In genomic region chr9:121568451-121568850, GRCm38 (mm10) we compare ENCODE assay signal across 26 mouse cellular contexts.
A peak's percentile ranks its signal among the peaks of the same experiment; 100 is the strongest.
DNase-seq lines count a peak whose midpoint lies in the region; ATAC-seq and TF ChIP-seq lines count a peak whose summit lies in the region.
"Had no signal": no experiment of that assay in that cellular context is flagged by ENCODE, and none has a peak within 500 bp of the region (broad histone marks: within the 10 kb centered on the region; RNA-seq: fewer than 3 reads in every experiment).

No protein-coding gene starts in this region.

- ATAC-seq in intestine, embryonic 15.5 days, result peak; percentile 55
- ATAC-seq in intestine, postnatal 0 days, result no peak
- ATAC-seq: forebrain, embryonic 15.5 days had no signal

- no peak overlapping the region for H3K27ac ChIP-seq in intestine, embryonic 15.5 days
- no peak overlapping the region for H3K27ac ChIP-seq in intestine, postnatal 0 days (ENCODE audit: low read depth, low read length)
- H3K27ac ChIP-seq: embryonic facial prominence, embryonic 12.5 days; embryonic facial prominence, embryonic 15.5 days; forebrain, embryonic 12.5 days; forebrain, embryonic 15.5 days; heart, adult 2 months; hindbrain, embryonic 12.5 days; hindbrain, embryonic 15.5 days had no signal

- DNase-seq in 3T3-L1 (ENCODE audit: low read depth, low spot score) (peak; percentile 70), NIH3T3 (ENCODE audit: low read depth) (peak; percentile 64)
- peak; percentile 84 for DNase-seq in gonadal fat pad, adult 2 months (ENCODE audit: low read depth)
- DNase-seq in adrenal gland, adult 18-20 months (ENCODE audit: low spot score in 2 of 2), result no peak
- DNase-seq in B cell, adult 2 months, result no peak
- no peak for DNase-seq in cerebellum, postnatal 14 days
- DNase-seq: adrenal gland, postnatal 10 days; adrenal gland, postnatal 36 days; cerebellum, adult 18-20 months; cerebellum, adult 9-10 months; cerebellum, postnatal 25 days; gastrocnemius, postnatal 10 days; gastrocnemius, postnatal 36 days; heart, adult 2 months; kidney, adult 2 months had no signal

- no peak overlapping the region for H3K4me2 ChIP-seq in intestine, embryonic 15.5 days (replicated peaks)
- no peak overlapping the region for H3K4me2 ChIP-seq in intestine, postnatal 0 days (replicated peaks; ENCODE audit: low read depth)
- H3K4me2 ChIP-seq: embryonic facial prominence, embryonic 12.5 days; embryonic facial prominence, embryonic 15.5 days; forebrain, embryonic 12.5 days; forebrain, embryonic 15.5 days; heart, embryonic 11.5 days; hindbrain, embryonic 12.5 days; hindbrain, embryonic 15.5 days had no signal

- no peaks in the 10 kb centered on the region for H3K27me3 ChIP-seq in intestine, embryonic 15.5 days (replicated peaks)
- no peaks in the 10 kb centered on the region for H3K27me3 ChIP-seq in intestine, postnatal 0 days (replicated peaks; ENCODE audit: control insufficient read depth, insufficient read depth, low read length)
- H3K27me3 ChIP-seq: CH12.LX; embryonic facial prominence, embryonic 12.5 days; embryonic facial prominence, embryonic 15.5 days; forebrain, embryonic 12.5 days; forebrain, embryonic 15.5 days; hindbrain, embryonic 12.5 days; hindbrain, embryonic 15.5 days had no signal

- WGBS in intestine, embryonic 15.5 days, result 6% methylated on average over 1 of the region's 1 CpGs
- 13% methylated on average over 1 of the region's 1 CpGs for WGBS in intestine, postnatal 0 days

- TF ChIP-seq CTCF in intestine, postnatal 0 days (IDR thresholded peaks at IDR 0.05; ENCODE audit: low read depth), result no peak

- no peak overlapping the region for H3K9ac ChIP-seq in intestine, embryonic 15.5 days
- no peak overlapping the region for H3K9ac ChIP-seq in intestine, postnatal 0 days (ENCODE audit: low read depth, low read length)
- H3K9ac ChIP-seq: embryonic facial prominence, embryonic 12.5 days; embryonic facial prominence, embryonic 15.5 days; forebrain, embryonic 12.5 days; forebrain, embryonic 15.5 days; hindbrain, embryonic 12.5 days; hindbrain, embryonic 15.5 days had no signal

- no peaks in the 10 kb centered on the region for H3K9me3 ChIP-seq in intestine, embryonic 15.5 days
- 0 out of 2 replicates have a peak, but pooled peaks cover 4% of the 10 kb centered on the region for H3K9me3 ChIP-seq in intestine, postnatal 0 days (ENCODE audit: control insufficient read depth)
- H3K9me3 ChIP-seq: embryonic facial prominence, embryonic 15.5 days; forebrain, embryonic 12.5 days; forebrain, embryonic 15.5 days; hindbrain, embryonic 15.5 days had no signal

- H3K36me3 ChIP-seq in intestine, embryonic 15.5 days, result no peaks in the 10 kb centered on the region
- no peaks in the 10 kb centered on the region for H3K36me3 ChIP-seq in intestine, postnatal 0 days (ENCODE audit: control insufficient read depth, insufficient read depth)
- H3K36me3 ChIP-seq: embryonic facial prominence, embryonic 12.5 days; embryonic facial prominence, embryonic 15.5 days; forebrain, embryonic 12.5 days; forebrain, embryonic 15.5 days; G1E; hindbrain, embryonic 12.5 days; hindbrain, embryonic 15.5 days had no signal

- H3K4me1 ChIP-seq in intestine, embryonic 15.5 days (replicated peaks), result peaks cover 2% of the 10 kb centered on the region; the same call in 1 of the 2 replicates
- 0 out of 2 replicates have a peak, but pooled peaks cover 10% of the 10 kb centered on the region for H3K4me1 ChIP-seq in intestine, postnatal 0 days (replicated peaks; ENCODE audit: control insufficient read depth, insufficient read depth, low read length)
- H3K4me1 ChIP-seq: embryonic facial prominence, embryonic 12.5 days; embryonic facial prominence, embryonic 15.5 days; forebrain, embryonic 12.5 days; forebrain, embryonic 15.5 days; hindbrain, embryonic 12.5 days; hindbrain, embryonic 15.5 days had no signal

- H3K4me3 ChIP-seq in intestine, embryonic 15.5 days (replicated peaks), result no peak overlapping the region
- H3K4me3 ChIP-seq in intestine, postnatal 0 days (ENCODE audit: low read depth, low read length), result no peak overlapping the region
- H3K4me3 ChIP-seq: embryonic facial prominence, embryonic 12.5 days; embryonic facial prominence, embryonic 15.5 days; forebrain, embryonic 12.5 days; forebrain, embryonic 15.5 days; heart, adult 2 months; hindbrain, embryonic 12.5 days; hindbrain, embryonic 15.5 days had no signal

Comparison
In these comparisons a context has a peak if more than half of its experiments do, and no peak if none do; other contexts are left out.
1. DNase-seq: peak in 3T3-L1 (single experiment), NIH3T3 (single experiment) and gonadal fat pad, adult 2 months (single experiment); none in adrenal gland, adult 18-20 months (0 of 2), B cell, adult 2 months (0 of 2) and cerebellum, postnatal 14 days (0 of 2).